Mouse (Mus musculus): ENCODE data around the gene Trpv3. TPM values are rescaled to one million over a fixed set of nuclear protein-coding genes. Genes with fewer than 3 reads are reported as not detected.
A peak's percentile ranks its signal among the peaks of the same experiment; 100 is the strongest.

Gene Trpv3
- polyA plus RNA-seq, 1 experiment: under 0.01 TPM

DNA sequence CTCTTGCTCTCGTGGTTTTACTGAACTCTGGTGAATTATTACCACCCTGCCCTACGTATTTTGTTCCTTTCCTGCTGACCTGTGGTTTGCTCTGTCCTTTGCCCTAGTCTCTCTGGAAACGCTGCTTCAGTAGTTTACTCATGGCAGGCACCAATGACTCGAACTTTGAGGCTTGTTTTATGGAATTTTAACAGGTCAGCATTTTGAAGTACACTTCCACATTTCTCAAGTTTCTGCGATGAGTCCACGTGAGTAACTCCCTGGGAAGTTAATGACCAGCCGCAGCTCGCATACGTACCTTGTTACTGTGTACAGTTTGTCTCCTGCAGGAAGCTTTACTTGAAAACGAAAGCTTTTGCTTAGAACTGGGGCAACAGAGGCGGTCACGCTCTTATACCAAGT is 59.3 kb downstream of the Trpv3 start:
- H3K79me3 ChIP-seq (ENCODE audit: low read depth): no peaks in the 10 kb centered on the region
- H3K4me3 ChIP-seq (ENCODE audit: insufficient read depth, poor library complexity, severe bottlenecking): no peak overlapping the region

DNA sequence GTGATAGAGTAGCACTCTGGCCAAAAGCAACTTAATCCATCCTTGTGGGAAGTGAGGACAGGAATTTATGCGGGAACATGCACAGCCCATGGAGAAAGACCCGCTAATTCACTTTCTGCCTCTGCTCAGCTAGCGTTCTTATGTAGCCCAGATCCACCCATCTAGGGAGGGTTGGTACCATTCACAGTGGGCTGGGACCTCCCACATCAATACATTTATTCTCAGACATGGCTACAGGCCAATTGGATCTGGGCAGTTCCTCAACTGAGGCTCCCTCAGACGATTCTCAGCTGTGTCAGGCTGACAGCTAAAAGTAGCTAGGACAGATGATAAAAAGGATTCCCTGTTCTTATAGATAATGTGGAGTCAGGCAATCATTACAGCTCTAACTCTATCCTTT is 60.2 kb downstream of the Trpv3 start:
- Histone ChIP-seq H3K27me3 (ENCODE audit: control insufficient read depth, insufficient read depth, insufficient read length) (no peaks in the 10 kb centered on the region), H3K4me3 (ENCODE audit: insufficient read depth, poor library complexity, severe bottlenecking) (no peak overlapping the region), H3ac (ENCODE audit: control insufficient read depth, insufficient read length, low read depth) (no peak overlapping the region), H3K79me3 (ENCODE audit: low read depth) (no peaks in the 10 kb centered on the region), H3K79me2 (ENCODE audit: control insufficient read depth, insufficient read depth) (no peaks in the 10 kb centered on the region), H3K36me3 (ENCODE audit: control insufficient read depth, insufficient read depth) (no peaks in the 10 kb centered on the region)
- TF ChIP-seq MYOD1 (IDR thresholded peaks at IDR 0.05; ENCODE audit: control insufficient read depth, insufficient read length, low read depth): no peak
- no peak for TF ChIP-seq USF1 (IDR thresholded peaks at IDR 0.05; ENCODE audit: low read depth)
- no peak for TF ChIP-seq MAX (IDR thresholded peaks at IDR 0.05)
- TF ChIP-seq FOSL1 (IDR thresholded peaks at IDR 0.05; ENCODE audit: insufficient read depth, low read length, poor library complexity, severe bottlenecking): no peak
- no peak for TF ChIP-seq CEBPB (IDR thresholded peaks at IDR 0.05; ENCODE audit: low read depth)
- no peak for TF ChIP-seq CTCF (IDR thresholded peaks at IDR 0.05; ENCODE audit: control insufficient read depth, insufficient read depth, insufficient read length)
- no peak for TF ChIP-seq MYOG (IDR thresholded peaks at IDR 0.05; ENCODE audit: control insufficient read depth, extremely low read depth, insufficient read length)

More for the DNA sequence above, 59.3 kb downstream of the Trpv3 start:
- Histone ChIP-seq H3K79me2 (ENCODE audit: control insufficient read depth, insufficient read depth) (no peaks in the 10 kb centered on the region), H3K36me3 (ENCODE audit: control insufficient read depth, insufficient read depth) (no peaks in the 10 kb centered on the region), H3ac (ENCODE audit: control insufficient read depth, insufficient read length, low read depth) (peak overlapping the region; percentile 23), H3K27me3 (ENCODE audit: control insufficient read depth, insufficient read depth, insufficient read length) (no peaks in the 10 kb centered on the region)
- TF ChIP-seq FOSL1 (IDR thresholded peaks at IDR 0.05; ENCODE audit: insufficient read depth, low read length, poor library complexity, severe bottlenecking): no peak
- no peak for TF ChIP-seq CTCF (IDR thresholded peaks at IDR 0.05; ENCODE audit: control insufficient read depth, insufficient read depth, insufficient read length)
- TF ChIP-seq MAX (IDR thresholded peaks at IDR 0.05): no peak
- no peak for TF ChIP-seq MYOG (IDR thresholded peaks at IDR 0.05; ENCODE audit: control insufficient read depth, extremely low read depth, insufficient read length)

GRCm38 (mm10) chr11:73329442-73329841 is 62.3 kb downstream of the Trpv3 start, which contains the start of the genes Aspa, Gm49340 and Spata22:
Gene Aspa, minus strand, starts transcription at chr11:73329596.
Gene Gm49340, plus strand, starts transcription at chr11:73329741.
Gene Spata22, plus strand, starts transcription at chr11:73329741.
- Histone ChIP-seq H3ac (ENCODE audit: control insufficient read depth, insufficient read length, low read depth) (no peak within 1 kb of the TSS), H3K79me3 (ENCODE audit: low read depth) (no peaks in the 10 kb centered on the region), H3K36me3 (ENCODE audit: control insufficient read depth, insufficient read depth) (no peaks in the 10 kb centered on the region), H3K4me3 (ENCODE audit: insufficient read depth, poor library complexity, severe bottlenecking) (no peak within 1 kb of the TSS), H3K27me3 (ENCODE audit: control insufficient read depth, insufficient read depth, insufficient read length) (no peaks in the 10 kb centered on the region), H3K79me2 (ENCODE audit: control insufficient read depth, insufficient read depth) (no peaks in the 10 kb centered on the region)
- TF ChIP-seq MAX (IDR thresholded peaks at IDR 0.05) (no peak), CEBPB (IDR thresholded peaks at IDR 0.05; ENCODE audit: low read depth) (no peak), MYOG (IDR thresholded peaks at IDR 0.05; ENCODE audit: control insufficient read depth, extremely low read depth, insufficient read length) (no peak), MYOD1 (IDR thresholded peaks at IDR 0.05; ENCODE audit: control insufficient read depth, insufficient read length, low read depth) (no peak), USF1 (IDR thresholded peaks at IDR 0.05; ENCODE audit: low read depth) (no peak), CTCF (IDR thresholded peaks at IDR 0.05; ENCODE audit: control insufficient read depth, insufficient read depth, insufficient read length) (no peak), FOSL1 (IDR thresholded peaks at IDR 0.05; ENCODE audit: insufficient read depth, low read length, poor library complexity, severe bottlenecking) (no peak)

DNA sequence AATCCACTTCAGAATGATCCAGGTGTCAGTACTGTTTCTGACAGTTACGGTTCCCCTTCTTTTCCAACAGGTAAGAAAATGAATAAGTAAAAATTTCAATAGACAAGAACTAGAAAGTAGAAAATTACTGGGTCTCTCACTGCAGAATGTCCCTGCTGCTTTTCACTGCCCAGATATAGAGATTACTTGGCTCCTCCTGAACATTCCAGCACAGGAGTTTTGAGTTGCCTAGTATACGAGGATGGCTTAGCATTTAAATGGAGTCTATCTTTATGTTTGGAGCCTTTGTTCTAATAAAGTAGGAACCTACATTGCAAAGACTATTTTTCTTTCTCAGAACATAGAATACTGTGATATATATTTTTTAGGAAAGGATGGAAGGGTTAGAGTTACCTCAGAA is 66.2 kb downstream of the Trpv3 start:
- Histone ChIP-seq H3K27me3 (ENCODE audit: control insufficient read depth, insufficient read depth, insufficient read length) (no peaks in the 10 kb centered on the region), H3ac (ENCODE audit: control insufficient read depth, insufficient read length, low read depth) (no peak overlapping the region)

DNA sequence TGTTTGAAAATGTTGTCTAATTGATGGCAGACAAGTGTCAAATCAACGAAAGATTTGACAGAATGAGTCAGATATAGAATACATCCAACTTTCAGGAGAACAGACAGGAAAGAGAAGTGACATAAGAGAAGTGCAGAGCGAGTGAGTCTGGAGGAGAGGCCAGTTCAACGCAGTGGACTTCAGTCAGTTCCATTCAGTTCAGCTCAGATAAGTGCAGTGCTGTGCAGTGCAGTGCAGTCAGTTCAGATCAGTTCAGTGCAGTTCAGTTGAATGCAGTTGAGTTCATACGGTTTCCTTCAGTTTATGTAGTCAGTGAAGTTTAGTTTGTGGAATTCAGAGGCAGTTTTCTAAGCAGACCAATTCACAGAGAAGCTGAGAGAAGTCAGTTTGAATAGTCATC is 69.7 kb downstream of the Trpv3 start:
- no peaks in the 10 kb centered on the region for H3K36me3 ChIP-seq (ENCODE audit: control insufficient read depth, insufficient read depth)
- no peaks in the 10 kb centered on the region for H3K27me3 ChIP-seq (ENCODE audit: control insufficient read depth, insufficient read depth, insufficient read length)
- no peaks in the 10 kb centered on the region for H3K79me3 ChIP-seq (ENCODE audit: low read depth)
- TF ChIP-seq CTCF (IDR thresholded peaks at IDR 0.05; ENCODE audit: control insufficient read depth, insufficient read depth, insufficient read length): no peak
- TF ChIP-seq CEBPB (IDR thresholded peaks at IDR 0.05; ENCODE audit: low read depth): no peak
- no peak for TF ChIP-seq FOSL1 (IDR thresholded peaks at IDR 0.05; ENCODE audit: insufficient read depth, low read length, poor library complexity, severe bottlenecking)
- no peak for TF ChIP-seq USF1 (IDR thresholded peaks at IDR 0.05; ENCODE audit: low read depth)
- no peak for TF ChIP-seq MYOG (IDR thresholded peaks at IDR 0.05; ENCODE audit: control insufficient read depth, extremely low read depth, insufficient read length)
- no peak for TF ChIP-seq MAX (IDR thresholded peaks at IDR 0.05)
- TF ChIP-seq MYOD1 (IDR thresholded peaks at IDR 0.05; ENCODE audit: control insufficient read depth, insufficient read length, low read depth): no peak
- H3ac ChIP-seq (ENCODE audit: control insufficient read depth, insufficient read length, low read depth): no peak overlapping the region
- H3K4me3 ChIP-seq (ENCODE audit: insufficient read depth, poor library complexity, severe bottlenecking): no peak overlapping the region
- H3K79me2 ChIP-seq (ENCODE audit: control insufficient read depth, insufficient read depth): no peaks in the 10 kb centered on the region

More for the DNA sequence above, 66.2 kb downstream of the Trpv3 start:
- H3K4me3 ChIP-seq (ENCODE audit: insufficient read depth, poor library complexity, severe bottlenecking): no peak overlapping the region
- no peaks in the 10 kb centered on the region for H3K36me3 ChIP-seq (ENCODE audit: control insufficient read depth, insufficient read depth)
- no peaks in the 10 kb centered on the region for H3K79me2 ChIP-seq (ENCODE audit: control insufficient read depth, insufficient read depth)
- H3K79me3 ChIP-seq (ENCODE audit: low read depth): no peaks in the 10 kb centered on the region
- TF ChIP-seq CTCF (IDR thresholded peaks at IDR 0.05; ENCODE audit: control insufficient read depth, insufficient read depth, insufficient read length) (no peak), MYOG (IDR thresholded peaks at IDR 0.05; ENCODE audit: control insufficient read depth, extremely low read depth, insufficient read length) (no peak)

Other genes with a start within 250 kb of the Trpv3 start
- gene Camkk1, start 248.4 kb upstream of the Trpv3 start, polyA plus RNA-seq (2012; fragmentation: generic; extraction: Trizol): 7.7 TPM
- gene Ncbp3, start 219.6 kb upstream of the Trpv3 start, polyA plus RNA-seq (2012; fragmentation: generic; extraction: Trizol): 3.6 TPM
- gene Itgae, start 176.8 kb upstream of the Trpv3 start, polyA plus RNA-seq (2012; fragmentation: generic; extraction: Trizol): 0.05 TPM
- 9.4 TPM for gene Haspin, start 129.1 kb upstream of the Trpv3 start, polyA plus RNA-seq (2012; fragmentation: generic; extraction: Trizol)
- gene P2rx5, start 107.0 kb upstream of the Trpv3 start, polyA plus RNA-seq (2012; fragmentation: generic; extraction: Trizol): 1.0 TPM
- gene Emc6, start 90.4 kb upstream of the Trpv3 start, polyA plus RNA-seq (2012; fragmentation: generic; extraction: Trizol): 71.6 TPM
- 159 TPM for gene Tax1bp3, start 90.3 kb upstream of the Trpv3 start, polyA plus RNA-seq (2012; fragmentation: generic; extraction: Trizol)
- gene Ctns, start 68.3 kb upstream of the Trpv3 start, polyA plus RNA-seq (2012; fragmentation: generic; extraction: Trizol): 4.2 TPM
- 0.28 TPM for gene Shpk, start 67.9 kb upstream of the Trpv3 start, polyA plus RNA-seq (2012; fragmentation: generic; extraction: Trizol)
- gene Trpv1, start 33.1 kb upstream of the Trpv3 start, polyA plus RNA-seq (2012; fragmentation: generic; extraction: Trizol): 0.01 TPM
- gene Aspa, start 62.2 kb downstream of the Trpv3 start, polyA plus RNA-seq (2012; fragmentation: generic; extraction: Trizol): 0.60 TPM
- gene Gm49340, start 62.4 kb downstream of the Trpv3 start, polyA plus RNA-seq (2012; fragmentation: generic; extraction: Trizol): not detected
- gene Spata22, start 62.4 kb downstream of the Trpv3 start, polyA plus RNA-seq (2012; fragmentation: generic; extraction: Trizol): not detected
- not detected for gene Olfr20, start 83.4 kb downstream of the Trpv3 start, polyA plus RNA-seq (2012; fragmentation: generic; extraction: Trizol)
- not detected for gene Olfr376, start 103.9 kb downstream of the Trpv3 start, polyA plus RNA-seq (2012; fragmentation: generic; extraction: Trizol)
- not detected for gene Olfr1, start 132.2 kb downstream of the Trpv3 start, polyA plus RNA-seq (2012; fragmentation: generic; extraction: Trizol)
- not detected for gene Olfr378, start 161.1 kb downstream of the Trpv3 start, polyA plus RNA-seq (2012; fragmentation: generic; extraction: Trizol)
- not detected for gene Olfr380, start 190.1 kb downstream of the Trpv3 start, polyA plus RNA-seq (2012; fragmentation: generic; extraction: Trizol)
- gene Olfr381, start 224.2 kb downstream of the Trpv3 start, polyA plus RNA-seq (2012; fragmentation: generic; extraction: Trizol): not detected
- not detected for gene Olfr382, start 249.8 kb downstream of the Trpv3 start, polyA plus RNA-seq (2012; fragmentation: generic; extraction: Trizol)